Mouse (Mus musculus) neural tube, embryonic 13.5 days (tissue): Measurements from ENCODE around the gene Atp6ap1l. TPM values are rescaled to one million over a fixed set of nuclear protein-coding genes. Genes with fewer than 3 reads are reported as not detected.

Source experiments
- ATAC-seq: fragments of 200-750 bp; cut with Nextera tagmentation; 2 replicates; pipeline ENCODE4 v1.8.0; 2017; ENCODE audit warnings: low read depth, mild to moderate bottlenecking, moderate TSS enrichment, moderate library complexity
- H3K27ac ChIP-seq: fragments of 300-500 bp; sonication (generic); replicated peaks from 2 replicates; pipeline ENCODE4 v1.5.1; 2015; ENCODE audit warnings: moderate library complexity, mild to moderate bottlenecking, inconsistent platforms
- H3K27me3 ChIP-seq: fragments of 300-500 bp; sonication (generic); 2 replicates; pipeline ENCODE4 v1.6.1; 2015; ENCODE audit warnings: mild to moderate bottlenecking, inconsistent platforms
- H3K36me3 ChIP-seq: fragments of 300-500 bp; sonication (generic); 2 replicates; pipeline ENCODE4 v1.6.1; 2015; ENCODE audit warnings: mild to moderate bottlenecking, inconsistent platforms
- H3K4me1 ChIP-seq: fragments of 300-500 bp; sonication (generic); replicated peaks from 2 replicates; pipeline ENCODE4 v1.6.1; 2015; ENCODE audit warnings: inconsistent platforms
- H3K4me2 ChIP-seq: fragments of 300-500 bp; sonication (generic); 2 replicates; pipeline ENCODE4 v1.6.1; 2015; ENCODE audit warnings: inconsistent platforms, mild to moderate bottlenecking, moderate library complexity
- H3K4me3 ChIP-seq: fragments of 300-500 bp; sonication (generic); 2 replicates; pipeline ENCODE4 v1.5.1; 2015; ENCODE audit warnings: mild to moderate bottlenecking, inconsistent platforms
- H3K9ac ChIP-seq: fragments of 300-500 bp; sonication (generic); 2 replicates; pipeline ENCODE4 v1.6.1; 2015; ENCODE audit warnings: moderate library complexity, mild to moderate bottlenecking, inconsistent platforms
- H3K9me3 ChIP-seq: fragments of 300-500 bp; sonication (generic); 2 replicates; pipeline ENCODE4 v1.6.1; 2016; ENCODE audit warnings: inconsistent platforms
- WGBS: fragments of 180-500 bp; shearing (Covaris S2); methylation state at CpG from one replicate; pipeline ENCODE4 v1.1.7; 2015; 5-methylcytosine and 5-hydroxymethylcytosine counted together
- polyA plus RNA-seq: library from polyadenylated mRNA; unstranded; fragments of >200 nt; fragmentation: Nextera tagmentation; extraction: Ambion mirVana; gene quantifications from 2 replicates; pipeline ENCODE4 v1.2.1, GENCODE M21; 2015

Gene Atp6ap1l
- polyA plus RNA-seq, 1 experiment from 2014 or later, result 1.4 TPM

GRCm38 (mm10) chr13:90881727-90882429 is 23.3 kb downstream of the Atp6ap1l start:
- Histone ChIP-seq H3K9me3 (no peaks in the 10 kb centered on the region), H3K27me3 (no peaks in the 10 kb centered on the region), H3K9ac (no peak overlapping the region), H3K4me2 (no peak overlapping the region), H3K4me1 (peaks cover 5% of the 10 kb centered on the region), H3K27ac (no peak overlapping the region), H3K4me3 (no peak overlapping the region), H3K36me3 (no peaks in the 10 kb centered on the region)
- 91% methylated on average over 1 of the region's 1 CpGs for WGBS
- ATAC-seq, result no peak

DNA sequence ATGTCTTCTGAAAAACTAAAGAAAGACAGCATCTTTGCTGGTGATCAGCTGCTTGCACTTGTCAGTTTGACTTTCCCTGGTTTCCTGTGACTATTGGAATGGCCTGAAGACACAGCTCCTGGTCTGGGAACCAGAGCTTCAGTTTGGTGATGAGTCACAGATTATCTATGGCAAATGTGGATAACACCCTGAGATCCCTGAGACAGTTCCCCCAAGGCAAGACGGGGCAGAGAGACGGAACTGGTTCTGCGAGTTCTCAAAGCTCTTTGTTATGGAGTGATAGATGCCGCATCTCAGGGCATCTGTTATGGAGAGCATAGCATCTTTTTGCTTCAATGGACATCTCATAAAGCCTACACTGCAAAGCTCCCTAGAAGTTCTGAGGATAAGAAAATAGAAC is 33.6 kb downstream of the Atp6ap1l start:
- no peaks in the 10 kb centered on the region for H3K9me3 ChIP-seq
- no peak overlapping the region for H3K4me3 ChIP-seq
- H3K4me2 ChIP-seq, result no peak overlapping the region
- ATAC-seq, result no peak
- no peaks in the 10 kb centered on the region for H3K36me3 ChIP-seq
- no peaks in the 10 kb centered on the region for H3K4me1 ChIP-seq
- H3K27me3 ChIP-seq, result no peaks in the 10 kb centered on the region
- no peak overlapping the region for H3K27ac ChIP-seq
- H3K9ac ChIP-seq, result no peak overlapping the region
- 58% methylated on average over 4 of the region's 4 CpGs for WGBS

- Histone ChIP-seq H3K27me3 (no peaks in the 10 kb centered on the region), H3K4me2 (no peak overlapping the region), H3K36me3 (no peaks in the 10 kb centered on the region), H3K9me3 (no peaks in the 10 kb centered on the region), H3K4me1 (no peaks in the 10 kb centered on the region), H3K9ac (no peak overlapping the region), H3K27ac (no peak overlapping the region), H3K4me3 (no peak overlapping the region)
- WGBS, result 37% methylated on average over 4 of the region's 4 CpGs
- ATAC-seq, result no peak
These were observed 36.0 kb downstream of the Atp6ap1l start for GRCm38 (mm10) chr13:90869157-90869556.

GRCm38 (mm10) chr13:90862138-90862537 is 43.0 kb downstream of the Atp6ap1l start:
- Histone ChIP-seq H3K4me1 (no peaks in the 10 kb centered on the region), H3K27me3 (no peaks in the 10 kb centered on the region), H3K4me2 (no peak overlapping the region), H3K4me3 (no peak overlapping the region), H3K36me3 (no peaks in the 10 kb centered on the region), H3K27ac (no peak overlapping the region), H3K9me3 (no peaks in the 10 kb centered on the region), H3K9ac (no peak overlapping the region)
- no peak for ATAC-seq
- WGBS, result 92% methylated on average over 3 of the region's 3 CpGs

DNA sequence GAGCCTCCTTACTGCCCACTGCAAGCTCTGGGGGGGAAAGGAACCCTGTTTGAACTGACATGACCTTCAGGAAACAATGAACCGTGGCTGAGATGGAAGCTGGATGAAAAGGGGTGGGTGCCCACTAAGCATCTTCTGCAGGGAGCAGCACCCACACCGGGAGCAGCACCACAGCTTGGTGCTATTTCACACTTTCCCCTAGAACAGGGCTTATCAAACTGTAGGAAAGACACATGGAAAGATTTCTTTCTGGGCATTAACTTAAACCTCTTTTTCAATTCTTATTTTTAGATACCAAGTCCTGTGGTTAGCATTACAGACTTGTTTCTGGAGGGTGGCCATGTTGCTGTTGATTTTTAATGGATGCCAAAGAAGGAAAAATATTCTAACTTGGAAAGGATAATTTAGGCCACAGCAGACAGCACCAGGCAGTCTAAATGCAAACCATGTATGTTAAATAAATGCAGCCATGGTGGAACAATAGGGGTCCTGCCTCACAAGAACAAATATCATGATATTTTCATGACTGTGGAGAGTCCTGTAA is 44.2 kb downstream of the Atp6ap1l start:
- ATAC-seq, result no peak
- Histone ChIP-seq H3K27ac (no peak overlapping the region), H3K9ac (no peak overlapping the region), H3K27me3 (no peaks in the 10 kb centered on the region), H3K4me2 (no peak overlapping the region), H3K4me3 (no peak overlapping the region), H3K9me3 (no peaks in the 10 kb centered on the region), H3K4me1 (no peaks in the 10 kb centered on the region), H3K36me3 (no peaks in the 10 kb centered on the region)
- WGBS, result 71% methylated on average over 2 of the region's 2 CpGs

GRCm38 (mm10) chr13:90852727-90853630 is 52.2 kb downstream of the Atp6ap1l start:
- no peak for ATAC-seq
- WGBS, result 77% methylated on average over 5 of the region's 5 CpGs
- no peak overlapping the region for H3K27ac ChIP-seq
- H3K36me3 ChIP-seq, result no peaks in the 10 kb centered on the region
- no peaks in the 10 kb centered on the region for H3K27me3 ChIP-seq
- H3K9me3 ChIP-seq, result no peaks in the 10 kb centered on the region
- H3K4me3 ChIP-seq, result no peak overlapping the region
- H3K9ac ChIP-seq, result no peak overlapping the region
- H3K4me1 ChIP-seq, result no peaks in the 10 kb centered on the region
- H3K4me2 ChIP-seq, result no peak overlapping the region

DNA sequence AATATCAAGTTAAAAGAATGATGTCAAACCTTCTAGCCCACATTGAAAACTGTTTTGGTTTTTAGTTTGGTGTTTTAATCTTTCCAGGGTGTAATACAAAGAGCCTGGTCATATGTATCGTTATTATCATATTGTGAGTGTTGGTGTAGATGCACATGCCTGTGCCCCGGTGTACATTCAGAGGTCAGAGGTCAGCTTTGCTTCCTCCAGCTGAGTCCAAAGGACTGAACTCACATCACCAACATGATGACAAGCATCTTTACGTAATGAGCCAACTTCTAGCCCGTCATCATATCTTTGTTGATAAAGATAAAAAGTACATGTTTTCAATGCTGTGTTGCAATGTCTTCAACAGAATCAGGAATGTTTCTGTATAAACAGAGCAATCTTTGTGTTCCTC is 53.4 kb downstream of the Atp6ap1l start:
- no peaks in the 10 kb centered on the region for H3K36me3 ChIP-seq
- WGBS, result 85% methylated on average over 4 of the region's 4 CpGs
- no peaks in the 10 kb centered on the region for H3K4me1 ChIP-seq
- H3K4me3 ChIP-seq, result no peak overlapping the region
- no peak for ATAC-seq
- no peak overlapping the region for H3K4me2 ChIP-seq
- H3K9me3 ChIP-seq, result no peaks in the 10 kb centered on the region
- H3K27me3 ChIP-seq, result no peaks in the 10 kb centered on the region
- H3K9ac ChIP-seq, result no peak overlapping the region
- H3K27ac ChIP-seq, result no peak overlapping the region

DNA sequence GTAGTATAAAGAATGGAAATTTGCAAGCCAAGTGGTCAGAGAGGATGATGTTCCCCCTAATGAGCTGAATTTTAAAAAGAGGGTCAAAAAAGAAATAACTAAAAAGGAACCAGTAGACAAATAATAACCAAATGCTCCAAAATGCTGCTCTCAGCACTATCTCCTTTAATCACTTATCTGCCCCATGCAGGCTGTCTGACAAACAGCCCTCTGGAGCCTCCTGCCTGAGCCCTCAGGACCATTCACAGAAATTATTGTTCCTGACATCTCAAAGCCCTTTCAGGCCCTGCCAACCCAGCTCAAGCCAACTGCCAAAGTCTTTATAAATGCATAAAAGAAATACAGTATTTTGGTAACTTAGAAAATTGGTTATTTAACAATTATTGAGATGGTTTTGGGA is 61.0 kb downstream of the Atp6ap1l start:
- no peaks in the 10 kb centered on the region for H3K9me3 ChIP-seq
- no peak overlapping the region for H3K27ac ChIP-seq
- H3K36me3 ChIP-seq, result no peaks in the 10 kb centered on the region
- no peak overlapping the region for H3K9ac ChIP-seq
- no peak overlapping the region for H3K4me3 ChIP-seq
- no peak overlapping the region for H3K4me2 ChIP-seq
- ATAC-seq, result no peak
- no peaks in the 10 kb centered on the region for H3K4me1 ChIP-seq
- no peaks in the 10 kb centered on the region for H3K27me3 ChIP-seq

DNA sequence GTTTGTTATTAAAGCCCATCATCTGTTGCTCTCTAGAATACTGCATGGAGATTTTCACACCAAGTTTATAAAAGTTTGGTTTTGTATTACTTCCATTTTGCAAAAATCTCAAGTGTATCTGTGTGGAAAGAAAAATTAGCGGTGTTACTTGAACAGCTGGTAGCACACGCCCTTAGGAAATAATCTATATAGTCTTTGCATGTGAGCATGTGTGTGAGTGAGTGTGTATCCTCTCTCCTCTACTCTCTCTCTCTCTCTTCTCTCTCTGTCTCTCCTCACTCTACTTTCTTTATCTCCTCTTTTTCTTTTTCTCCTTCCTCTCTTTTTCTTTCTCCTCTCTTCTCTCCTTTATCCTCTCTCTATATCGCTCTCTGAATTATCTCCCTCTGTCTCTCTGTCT is 61.7 kb downstream of the Atp6ap1l start:
- ATAC-seq, result no peak
- no peak overlapping the region for H3K27ac ChIP-seq
- H3K27me3 ChIP-seq, result no peaks in the 10 kb centered on the region
- no peak overlapping the region for H3K4me3 ChIP-seq
- 94% methylated on average over 3 of the region's 3 CpGs for WGBS
- H3K9ac ChIP-seq, result no peak overlapping the region
- H3K4me2 ChIP-seq, result no peak overlapping the region
- H3K4me1 ChIP-seq, result no peaks in the 10 kb centered on the region
- no peaks in the 10 kb centered on the region for H3K36me3 ChIP-seq
- no peaks in the 10 kb centered on the region for H3K9me3 ChIP-seq

- WGBS, result 53% methylated on average over 5 of the region's 5 CpGs
- Histone ChIP-seq H3K9ac (no peak overlapping the region), H3K27ac (no peak overlapping the region), H3K9me3 (no peaks in the 10 kb centered on the region), H3K4me3 (no peak overlapping the region), H3K36me3 (no peaks in the 10 kb centered on the region), H3K4me1 (no peaks in the 10 kb centered on the region), H3K27me3 (no peaks in the 10 kb centered on the region), H3K4me2 (no peak overlapping the region)
- ATAC-seq, result 0 out of 2 replicates have a peak, but pooled peaks have one; percentile 32
These were observed 64.0 kb downstream of the Atp6ap1l start for GRCm38 (mm10) chr13:90841213-90841553.

DNA sequence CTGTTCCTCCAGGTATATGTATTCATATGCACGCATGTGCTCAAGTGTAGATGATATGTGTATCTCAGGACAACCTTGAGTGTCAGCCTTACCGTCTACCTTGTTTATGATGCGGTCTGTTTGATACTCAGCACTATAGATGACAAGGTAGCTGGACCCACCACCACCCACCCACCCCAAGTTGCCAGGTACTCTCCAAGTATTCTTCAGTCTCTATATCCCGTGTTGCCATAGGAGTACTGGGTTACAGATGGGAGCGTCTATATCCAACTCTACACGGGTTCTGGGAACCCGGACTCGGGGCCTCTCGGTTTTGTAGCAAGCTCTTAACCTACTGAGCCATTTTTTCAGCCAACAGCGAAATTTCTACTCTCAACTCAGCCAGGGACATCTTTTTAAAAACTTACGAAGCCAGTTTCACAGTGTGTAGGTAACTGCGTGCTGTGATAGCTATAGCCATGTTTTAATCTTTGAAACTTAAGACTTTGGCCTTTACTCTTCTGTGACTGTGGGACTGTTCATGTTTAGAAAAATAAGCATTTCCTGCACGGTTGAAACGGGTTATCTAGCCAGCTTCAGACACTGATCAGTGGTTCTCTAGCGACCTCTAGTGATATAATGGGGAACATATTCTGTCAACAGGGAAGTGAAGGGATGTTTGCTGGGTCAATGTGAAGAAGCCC is 64.5 kb downstream of the Atp6ap1l start:
- no peak overlapping the region for H3K4me3 ChIP-seq
- no peaks in the 10 kb centered on the region for H3K9me3 ChIP-seq
- H3K4me1 ChIP-seq, result no peaks in the 10 kb centered on the region
- 53% methylated on average over 15 of the region's 15 CpGs for WGBS
- no peak overlapping the region for H3K27ac ChIP-seq
- H3K9ac ChIP-seq, result no peak overlapping the region
- no peak overlapping the region for H3K4me2 ChIP-seq
- H3K36me3 ChIP-seq, result no peaks in the 10 kb centered on the region
- H3K27me3 ChIP-seq, result no peaks in the 10 kb centered on the region
- ATAC-seq, result peak; percentile 75; the same call in 1 of the 2 replicates

DNA sequence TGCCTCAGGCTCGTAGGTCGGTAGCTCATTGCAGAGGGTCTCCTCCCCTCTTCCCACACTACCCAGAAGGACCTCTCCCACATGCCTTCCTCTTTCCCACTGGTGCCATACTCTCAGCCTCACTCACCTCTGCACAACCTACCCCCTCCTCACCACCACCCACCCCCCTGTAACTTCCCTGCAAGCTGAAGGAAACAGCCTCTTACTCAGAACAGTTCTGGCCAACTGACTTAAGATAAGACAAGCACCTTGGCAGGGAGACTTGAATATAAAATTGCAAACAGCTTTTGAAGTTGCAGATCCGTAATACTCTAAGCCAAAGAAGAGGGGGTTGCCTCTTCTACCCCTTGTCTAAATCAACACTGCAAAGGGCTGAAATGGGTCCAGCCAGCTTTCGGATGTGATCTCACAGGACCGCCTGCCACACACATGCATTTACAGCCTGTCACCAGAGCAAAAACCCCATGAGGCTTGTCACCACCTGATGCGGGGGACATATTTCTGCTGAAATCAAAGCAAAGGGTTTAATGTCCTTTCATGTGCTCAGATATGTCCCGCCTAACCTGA is 71.4 kb downstream of the Atp6ap1l start:
- Histone ChIP-seq H3K36me3 (no peaks in the 10 kb centered on the region), H3K9ac (no peak overlapping the region), H3K4me2 (no peak overlapping the region), H3K9me3 (no peaks in the 10 kb centered on the region), H3K4me3 (no peak overlapping the region), H3K27me3 (no peaks in the 10 kb centered on the region), H3K4me1 (no peaks in the 10 kb centered on the region), H3K27ac (no peak overlapping the region)
- WGBS, result 84% methylated on average over 7 of the region's 7 CpGs
- no peak for ATAC-seq
